Mouse (Mus musculus): Measurements from ENCODE around the gene Frmd6. TPM values are rescaled to one million over a fixed set of nuclear protein-coding genes. Genes with fewer than 3 reads are reported as not detected.

Gene Frmd6
- total and polyA plus RNA-seq, 3 experiments, result 2.5 to 4.5 (median 3.5) TPM

- Histone ChIP-seq H3K36me3 (replicated peaks in 1 of 2; ENCODE audit: control insufficient read depth in 1 of 2, insufficient read depth in 1 of 2, low read length in 1 of 2) (no peaks in the 10 kb centered on the region), H3K4me3 (replicated peaks in 1 of 3; ENCODE audit: low read depth in 2 of 3, low read length in 2 of 3, poor library complexity in 1 of 3) (no peak overlapping the region), H3K9me3 (replicated peaks; ENCODE audit: low read length) (no peaks in the 10 kb centered on the region), H3K27ac (ENCODE audit: insufficient read depth, low read depth) (no peak overlapping the region), H3K4me1 (ENCODE audit: control insufficient read depth in 1 of 2, insufficient read depth in 2 of 2) (peaks cover 10 to 48% of the 10 kb centered on the region in 2 experiments), H3K9ac (ENCODE audit: insufficient read depth, low read depth) (no peak overlapping the region), H3K4me2 (ENCODE audit: insufficient read depth, low read depth, poor library complexity, severe bottlenecking) (no peak overlapping the region), H3K79me2 (replicated peaks; ENCODE audit: control insufficient read depth, extremely low read depth, insufficient read depth, poor library complexity, severe bottlenecking) (no peaks in the 10 kb centered on the region), H3K27me3 (replicated peaks) (peaks cover 1% of the 10 kb centered on the region)
- dilution Hi-C loops (cut with MboI; ENCODE audit: extremely low pct_ligation_motif_present, extremely low pct_unique_long_range_greater_than_20kb, low sequenced_read_pairs), result no loop called here
- DNase-seq (ENCODE audit: extremely low read depth), result no peak
- TF ChIP-seq TBP (conservative IDR thresholded peaks at IDR 0.05; ENCODE audit: low read depth, low read length) (no peak), MAZ (IDR thresholded peaks at IDR 0.05; ENCODE audit: low read depth, low read length) (no peak), ELF1 (IDR thresholded peaks at IDR 0.05; ENCODE audit: low read depth, low read length) (no peak), ZKSCAN1 (IDR thresholded peaks at IDR 0.05; ENCODE audit: borderline replicate concordance, low read depth, low read length) (no peak), POLR2AphosphoS2 (IDR thresholded peaks at IDR 0.05; ENCODE audit: low read depth, low read length) (no peak), E2F4 (IDR thresholded peaks at IDR 0.05; ENCODE audit: insufficient replicate concordance, low read depth, low read length) (no peak), BHLHE40 (IDR thresholded peaks at IDR 0.05; ENCODE audit: low read depth, low read length) (no peak), EP300 (IDR thresholded peaks at IDR 0.05; ENCODE audit: low read length) (no peak), USF1 (IDR thresholded peaks at IDR 0.05; ENCODE audit: low read depth, low read length) (no peak), CHD2 (IDR thresholded peaks at IDR 0.05; ENCODE audit: low read length) (no peak), SMC3 (IDR thresholded peaks at IDR 0.05; ENCODE audit: low read depth, low read length) (no peak), ZMIZ1 (IDR thresholded peaks at IDR 0.05; ENCODE audit: low read depth, low read length) (no peak), NRF1 (IDR thresholded peaks at IDR 0.05; ENCODE audit: low read depth, low read length) (no peak), ZC3H11A (IDR thresholded peaks at IDR 0.05; ENCODE audit: low read depth, low read length) (no peak), CHD1 (IDR thresholded peaks at IDR 0.05; ENCODE audit: low read depth, low read length) (no peak), PAX5 (IDR thresholded peaks at IDR 0.05; ENCODE audit: low read length) (no peak)
- in situ Hi-C loops (cut with MboI; ENCODE audit: low pct_ligation_motif_present, low pct_unique_long_range_greater_than_20kb, low sequenced_read_pairs), result no loop called here
Observed at GRCm38 (mm10) chr12:70832216-70832998, 7.1 kb downstream of the Frmd6 start.

DNA sequence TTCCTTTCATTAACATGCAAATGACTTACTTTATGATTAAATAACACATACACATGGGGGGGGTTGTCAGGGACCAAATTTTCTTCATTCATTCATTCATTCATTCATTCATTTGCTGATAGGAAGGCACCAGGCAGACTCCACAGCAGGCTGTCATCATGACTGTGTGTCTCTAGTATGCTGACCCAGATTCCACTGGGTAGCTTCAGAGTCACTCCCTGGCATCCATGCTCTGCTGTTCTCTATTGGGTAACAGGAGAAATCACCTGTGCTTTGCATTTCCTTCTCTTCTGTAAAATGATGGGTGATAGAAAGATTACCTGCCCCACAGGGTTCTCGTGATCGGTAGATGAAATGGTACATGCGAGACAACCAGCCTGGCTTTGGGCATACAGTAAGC lies 7.7 kb downstream of the Frmd6 start:
- H3K27ac ChIP-seq (ENCODE audit: insufficient read depth, low read depth), result no peak overlapping the region
- H3K4me1 ChIP-seq (ENCODE audit: control insufficient read depth in 1 of 2, insufficient read depth in 2 of 2), result peaks cover 10 to 47% of the 10 kb centered on the region in 2 experiments
- H3K9me3 ChIP-seq (replicated peaks; ENCODE audit: low read length), result no peaks in the 10 kb centered on the region
- H3K27me3 ChIP-seq (replicated peaks), result peaks cover under 1% of the 10 kb centered on the region
- TF ChIP-seq JUN (IDR thresholded peaks at IDR 0.05; ENCODE audit: insufficient read depth, low read depth, low read length), result no peak
- H3K36me3 ChIP-seq (replicated peaks in 1 of 2; ENCODE audit: control insufficient read depth in 1 of 2, insufficient read depth in 1 of 2, low read length in 1 of 2), result no peaks in the 10 kb centered on the region
- no peak for DNase-seq (ENCODE audit: extremely low read depth)
- dilution Hi-C loops (cut with MboI; ENCODE audit: extremely low pct_ligation_motif_present, extremely low pct_unique_long_range_greater_than_20kb, low sequenced_read_pairs) (no loop called here), in situ Hi-C loops (cut with MboI; ENCODE audit: low pct_ligation_motif_present, low pct_unique_long_range_greater_than_20kb, low sequenced_read_pairs) (no loop called here)
- no peaks in the 10 kb centered on the region for H3K79me2 ChIP-seq (replicated peaks; ENCODE audit: control insufficient read depth, extremely low read depth, insufficient read depth, poor library complexity, severe bottlenecking)
- H3K4me3 ChIP-seq (replicated peaks in 1 of 3; ENCODE audit: low read depth in 2 of 3, low read length in 2 of 3, poor library complexity in 1 of 3), result no peak overlapping the region
- no peak overlapping the region for H3K9ac ChIP-seq (ENCODE audit: insufficient read depth, low read depth)
- H3K4me2 ChIP-seq (ENCODE audit: insufficient read depth, low read depth, poor library complexity, severe bottlenecking), result no peak overlapping the region
